Mouse (Mus musculus) 3134 (cell line): ENCODE measurements around the gene Hdac9.

ENCODE experiments used
- DNase-seq: peaks from one replicate; pipeline ENCODE4 v3.0.0-alpha.2; 2011; ENCODE audit warnings: low spot score; ENCODE audit not compliant: insufficient read length; ENCODE audit errors: extremely low read depth

Gene Hdac9

GRCm38 (mm10) chr12:34259651-34260050 lies 657.2 kb downstream of the Hdac9 start:
- DNase-seq = no peak

GRCm38 (mm10) chr12:34249160-34249559 lies 667.7 kb downstream of the Hdac9 start:
- no peak for DNase-seq

GRCm38 (mm10) chr12:34248193-34249121 lies 668.4 kb downstream of the Hdac9 start:
- DNase-seq = no peak

GRCm38 (mm10) chr12:34238796-34239195 lies 678.1 kb downstream of the Hdac9 start:
- no peak for DNase-seq

- no peak for DNase-seq
Observed at GRCm38 (mm10) chr12:34231621-34232150, 685.2 kb downstream of the Hdac9 start.

- peak; percentile 17 for DNase-seq
Observed at GRCm38 (mm10) chr12:34224505-34224904, 692.4 kb downstream of the Hdac9 start.

- DNase-seq = no peak
Observed at GRCm38 (mm10) chr12:34221014-34221413, 695.9 kb downstream of the Hdac9 start.

- DNase-seq = no peak
Observed at GRCm38 (mm10) chr12:34220051-34220926, 696.6 kb downstream of the Hdac9 start.

- no peak for DNase-seq
Observed at GRCm38 (mm10) chr12:34218561-34218960, 698.3 kb downstream of the Hdac9 start.

GRCm38 (mm10) chr12:34215023-34216020 lies 701.6 kb downstream of the Hdac9 start:
- no peak for DNase-seq

GRCm38 (mm10) chr12:34212162-34212561 lies 704.7 kb downstream of the Hdac9 start:
- no peak for DNase-seq

- DNase-seq = no peak
Observed at GRCm38 (mm10) chr12:34201471-34201870, 715.4 kb downstream of the Hdac9 start.

GRCm38 (mm10) chr12:34200030-34200446 lies 716.9 kb downstream of the Hdac9 start:
- no peak for DNase-seq

GRCm38 (mm10) chr12:34195155-34195828 lies 721.6 kb downstream of the Hdac9 start:
- no peak for DNase-seq

- no peak for DNase-seq
Observed at GRCm38 (mm10) chr12:34194116-34194515, 722.8 kb downstream of the Hdac9 start.

- no peak for DNase-seq
Observed at GRCm38 (mm10) chr12:34191246-34191645, 725.6 kb downstream of the Hdac9 start.

GRCm38 (mm10) chr12:34178931-34179330 lies 738.0 kb downstream of the Hdac9 start:
- DNase-seq = no peak

GRCm38 (mm10) chr12:34176790-34177189 lies 740.1 kb downstream of the Hdac9 start:
- DNase-seq = no peak

GRCm38 (mm10) chr12:34173036-34173435 lies 743.9 kb downstream of the Hdac9 start:
- no peak for DNase-seq
